Mouse (Mus musculus) macrophage (primary cell): ENCODE data around the gene Scube3. TPM values are rescaled to one million over a fixed set of nuclear protein-coding genes. Genes with fewer than 3 reads are reported as not detected.

Experiments used
- H3K27ac ChIP-seq: fragments of 350-480 bp; formaldehyde crosslinking; 2 replicates; pipeline ENCODE4 v1.9.0; 2021
- H3K36me3 ChIP-seq: fragments of 350-480 bp; formaldehyde crosslinking; 2 replicates; pipeline ENCODE4 v1.9.0; 2021; ENCODE audit errors: inconsistent target
- H3K4me3 ChIP-seq: fragments of 350-480 bp; formaldehyde crosslinking; 2 replicates; pipeline ENCODE4 v1.9.0; 2021; ENCODE audit errors: inconsistent target
- H3K79me2 ChIP-seq: fragments of 350-480 bp; formaldehyde crosslinking; 2 replicates; pipeline ENCODE4 v1.9.0; 2021; ENCODE audit errors: inconsistent target
- WGBS: methylation state at CpG from one replicate; pipeline ENCODE4 v1.1.7; 2026; ENCODE audit warnings: inconsistent platforms; ENCODE audit not compliant: missing documents; 5-methylcytosine and 5-hydroxymethylcytosine counted together
- polyA plus RNA-seq: library from polyadenylated mRNA; stranded (reverse); fragments of 250-400 nt; gene quantifications from 3 replicates; pipeline ENCODE4 v1.2.4, GENCODE M21; 2018; ENCODE audit warnings: inconsistent platforms
- total RNA-seq, 78 experiments: library from RNA; depleted of rRNA; stranded (reverse); fragments of 250-400 nt; gene quantifications; 1 replicate in 9 of 78; 2 replicates in 24 of 78; 3 replicates in 43 of 78; 4 replicates in 2 of 78; pipeline ENCODE4 v1.2.4; 2018; ENCODE audit warnings: inconsistent platforms in 56 of 78

The Scube3 gene
- under 1 TPM in 3 of 26 experiments, not detected in 23; 0.17 to 0.86 (median 0.41) TPM for total RNA-seq (2018; cell fraction: chromatin; rRNA removed)
- total RNA-seq (2018; cell fraction: cytosol; rRNA removed): under 1 TPM in 16 of 26 experiments, not detected in 10; under 0.01 to 0.16 (median 0.05) TPM
- total RNA-seq (2018; cell fraction: nucleus; rRNA removed): 1 to 10 TPM in 1 of 26 experiments, under 1 TPM in 15, not detected in 10; 0.11 to 1.1 (median 0.27) TPM
- polyA plus RNA-seq: 0.04 TPM in 1 of 3 replicates, not detected in the others

- no peaks in the 10 kb centered on the region for H3K36me3 ChIP-seq
- H3K79me2 ChIP-seq: no peaks in the 10 kb centered on the region
- no peak within 1 kb of the TSS for H3K27ac ChIP-seq
- H3K4me3 ChIP-seq: no peak within 1 kb of the TSS
- 2% methylated on average over 82 of the region's 97 CpGs for WGBS
Observed at GRCm38 (mm10) chr17:28141771-28142699, at the start of gene Scube3. Gene Scube3 (plus strand): TSS chr17:28142141.

GRCm38 (mm10) chr17:28092297-28092696, 49.6 kb upstream of the Scube3 start:
- H3K4me3 ChIP-seq: no peak overlapping the region
- H3K36me3 ChIP-seq: no peaks in the 10 kb centered on the region
- 95% methylated on average over 2 of the region's 2 CpGs for WGBS
- no peaks in the 10 kb centered on the region for H3K79me2 ChIP-seq
- H3K27ac ChIP-seq: no peak overlapping the region

GRCm38 (mm10) chr17:28093837-28094236, 48.1 kb upstream of the Scube3 start:
- Histone ChIP-seq H3K36me3 (no peaks in the 10 kb centered on the region), H3K27ac (no peak overlapping the region), H3K4me3 (no peak overlapping the region), H3K79me2 (no peaks in the 10 kb centered on the region)
- WGBS: 69% methylated on average over 3 of the region's 3 CpGs

GRCm38 (mm10) chr17:28096418-28096817, 45.5 kb upstream of the Scube3 start:
- H3K27ac ChIP-seq: no peak overlapping the region
- no peaks in the 10 kb centered on the region for H3K36me3 ChIP-seq
- 12% methylated on average over 10 of the region's 10 CpGs for WGBS
- no peak overlapping the region for H3K4me3 ChIP-seq
- H3K79me2 ChIP-seq: no peaks in the 10 kb centered on the region

GRCm38 (mm10) chr17:28097308-28097707, 44.6 kb upstream of the Scube3 start:
- H3K4me3 ChIP-seq: no peak overlapping the region
- no peaks in the 10 kb centered on the region for H3K36me3 ChIP-seq
- H3K79me2 ChIP-seq: no peaks in the 10 kb centered on the region
- 84% methylated on average over 13 of the region's 13 CpGs for WGBS
- no peak overlapping the region for H3K27ac ChIP-seq

DNA sequence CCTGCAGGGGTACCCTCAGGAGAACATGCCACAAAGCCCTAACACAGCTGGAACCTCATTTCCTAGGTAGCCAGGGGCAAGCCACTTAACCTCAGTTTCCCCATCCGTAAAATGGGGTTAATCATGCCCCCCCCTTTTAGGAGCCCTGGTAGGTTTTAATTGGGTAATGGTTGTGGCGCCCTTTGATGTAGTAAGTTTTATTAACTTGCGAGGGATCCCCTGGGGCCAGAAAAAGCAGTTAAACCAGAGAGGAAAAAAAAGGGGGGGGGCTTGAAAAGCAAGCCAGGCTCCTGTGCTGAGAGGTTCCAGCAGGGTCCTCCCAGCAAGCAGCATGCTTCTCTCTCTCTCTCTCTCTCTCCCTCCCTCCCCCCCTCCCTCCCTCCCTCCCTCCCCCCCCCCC, 42.9 kb upstream of the Scube3 start:
- 91% methylated on average over 3 of the region's 3 CpGs for WGBS
- no peaks in the 10 kb centered on the region for H3K36me3 ChIP-seq
- H3K4me3 ChIP-seq: no peak overlapping the region
- H3K79me2 ChIP-seq: no peaks in the 10 kb centered on the region
- H3K27ac ChIP-seq: no peak overlapping the region

- no peak overlapping the region for H3K4me3 ChIP-seq
- 86% methylated on average over 1 of the region's 1 CpGs for WGBS
Observed at GRCm38 (mm10) chr17:28100669-28101068, 41.3 kb upstream of the Scube3 start.

GRCm38 (mm10) chr17:28101284-28101887, 40.6 kb upstream of the Scube3 start:
- 77% methylated on average over 12 of the region's 12 CpGs for WGBS
- no peak overlapping the region for H3K27ac ChIP-seq
- no peaks in the 10 kb centered on the region for H3K36me3 ChIP-seq
- H3K79me2 ChIP-seq: no peaks in the 10 kb centered on the region
- H3K4me3 ChIP-seq: no peak overlapping the region

More at GRCm38 (mm10) chr17:28100669-28101068, 41.3 kb upstream of the Scube3 start:
- Histone ChIP-seq H3K27ac (no peak overlapping the region), H3K36me3 (no peaks in the 10 kb centered on the region), H3K79me2 (no peaks in the 10 kb centered on the region)

DNA sequence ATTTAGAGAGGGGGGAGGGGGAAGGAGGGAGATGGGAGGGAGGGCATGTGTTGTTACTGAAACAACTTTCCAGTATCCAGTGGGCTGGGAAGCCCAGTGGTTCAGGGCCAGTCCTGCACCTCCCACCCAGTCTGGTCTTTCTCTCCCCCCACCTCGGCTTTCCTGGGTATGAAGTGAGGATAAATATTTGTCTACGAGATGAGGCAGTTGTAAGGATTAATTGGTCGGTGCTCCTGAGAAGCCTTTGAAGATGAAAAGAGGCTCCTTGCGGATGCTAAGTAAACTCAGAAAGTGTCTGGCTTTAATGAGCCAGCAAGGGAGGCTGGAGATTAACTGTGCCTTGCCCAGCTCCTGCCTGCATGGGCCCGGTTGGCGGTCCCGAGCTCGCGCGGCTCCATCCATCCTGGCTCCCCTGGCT, 40.0 kb upstream of the Scube3 start:
- Histone ChIP-seq H3K79me2 (no peaks in the 10 kb centered on the region), H3K4me3 (no peak overlapping the region), H3K27ac (no peak overlapping the region), H3K36me3 (no peaks in the 10 kb centered on the region)
- WGBS: 91% methylated on average over 10 of the region's 10 CpGs

GRCm38 (mm10) chr17:28104416-28104815, 37.5 kb upstream of the Scube3 start:
- 91% methylated on average over 6 of the region's 6 CpGs for WGBS
- no peaks in the 10 kb centered on the region for H3K36me3 ChIP-seq
- H3K27ac ChIP-seq: no peak overlapping the region
- no peaks in the 10 kb centered on the region for H3K79me2 ChIP-seq
- no peak overlapping the region for H3K4me3 ChIP-seq

DNA sequence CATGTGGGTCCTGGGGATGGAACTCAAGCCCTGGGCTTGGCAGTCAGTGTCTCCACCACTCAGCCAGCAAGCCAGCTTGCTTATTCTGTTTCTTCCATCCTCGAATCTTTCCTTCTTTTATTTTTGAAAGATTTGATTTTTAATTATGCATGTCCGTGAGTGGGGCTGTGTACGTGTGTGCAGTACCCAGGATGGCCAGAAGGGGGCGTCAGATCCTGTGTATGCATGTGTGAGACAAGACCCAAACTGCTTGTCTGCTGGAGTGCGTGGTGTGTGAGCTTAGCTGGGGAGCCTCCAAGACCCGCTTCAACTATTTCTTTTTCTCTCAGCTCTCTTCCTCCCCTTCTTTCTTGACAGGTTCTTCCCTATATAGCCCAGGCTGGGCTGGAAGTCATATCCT, 35.6 kb upstream of the Scube3 start:
- 81% methylated on average over 5 of the region's 6 CpGs for WGBS
- Histone ChIP-seq H3K36me3 (no peaks in the 10 kb centered on the region), H3K4me3 (no peak overlapping the region), H3K27ac (no peak overlapping the region), H3K79me2 (no peaks in the 10 kb centered on the region)

DNA sequence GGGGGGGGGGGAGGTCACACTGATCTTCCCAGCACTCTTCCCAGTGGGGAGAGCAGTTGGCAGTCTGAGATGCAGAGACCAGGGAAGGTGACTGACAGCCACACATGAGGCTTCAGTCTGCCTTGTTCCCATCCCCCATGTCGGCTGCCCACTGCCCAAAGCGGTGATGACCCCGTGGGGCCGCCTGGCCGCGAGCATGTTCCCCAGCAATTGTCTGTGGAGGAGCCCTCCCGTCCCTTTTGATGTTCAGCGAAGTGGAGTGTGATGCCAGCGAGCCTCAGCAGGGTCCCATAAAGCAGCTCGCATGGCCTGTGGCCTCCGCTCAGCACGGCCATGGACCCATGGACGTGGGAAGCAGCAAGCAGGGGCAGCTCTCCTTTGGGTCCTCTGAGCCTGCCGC, 34.7 kb upstream of the Scube3 start:
- Histone ChIP-seq H3K27ac (no peak overlapping the region), H3K79me2 (no peaks in the 10 kb centered on the region), H3K36me3 (no peaks in the 10 kb centered on the region), H3K4me3 (no peak overlapping the region)
- WGBS: 58% methylated on average over 14 of the region's 14 CpGs

DNA sequence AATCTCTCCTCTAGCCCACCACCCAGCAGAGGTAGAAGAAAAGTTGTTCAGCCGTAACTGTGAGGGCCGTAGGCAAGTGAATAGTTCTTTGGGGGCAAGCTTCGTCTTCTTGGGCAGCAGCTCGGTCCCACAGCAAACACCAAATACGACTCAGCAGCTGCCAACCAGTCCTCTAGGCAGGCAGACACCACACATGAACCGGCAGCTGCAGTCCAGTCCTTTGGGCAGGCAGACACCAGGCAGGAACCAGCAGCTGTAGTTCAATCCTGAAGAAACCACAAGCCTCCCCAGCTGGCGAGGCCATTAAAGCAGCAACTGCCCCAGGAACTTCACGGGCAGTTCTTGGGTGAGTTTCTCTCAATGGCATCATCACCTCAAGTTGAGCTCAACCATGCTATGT, 29.7 kb upstream of the Scube3 start:
- no peak overlapping the region for H3K4me3 ChIP-seq
- H3K27ac ChIP-seq: no peak overlapping the region
- no peaks in the 10 kb centered on the region for H3K79me2 ChIP-seq
- no peaks in the 10 kb centered on the region for H3K36me3 ChIP-seq
- WGBS: 89% methylated on average over 8 of the region's 8 CpGs

DNA sequence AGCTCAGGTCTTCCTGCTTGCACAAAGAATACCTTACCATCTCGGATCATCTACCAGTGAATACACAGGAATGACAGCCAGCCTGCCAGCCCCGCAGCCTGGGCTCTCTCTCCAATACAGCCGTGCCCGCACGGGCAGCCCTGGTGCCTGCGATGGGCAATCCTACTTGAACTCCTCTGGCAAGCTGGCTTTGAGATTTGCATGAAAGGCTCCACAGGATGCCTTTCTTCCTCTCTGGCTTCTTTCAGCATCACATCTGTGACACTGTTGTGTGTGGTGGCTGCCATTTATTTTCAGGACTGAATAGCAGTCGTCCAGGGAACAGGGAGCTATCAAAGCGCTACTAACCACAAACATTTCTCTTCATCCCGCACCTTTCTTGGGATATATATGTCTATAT, 25.6 kb upstream of the Scube3 start:
- Histone ChIP-seq H3K79me2 (no peaks in the 10 kb centered on the region), H3K36me3 (no peaks in the 10 kb centered on the region), H3K4me3 (no peak overlapping the region), H3K27ac (no peak overlapping the region)
- WGBS: 94% methylated on average over 9 of the region's 9 CpGs
